Mouse (Mus musculus) ES-E14 (cell line): ENCODE measurements around the gene Dnah6.

Source experiments
- HCFC1 ChIP-seq: IDR thresholded peaks from 2 replicates; pipeline ENCODE4 v1.6.1; 2012; ENCODE audit warnings: low read length, inconsistent platforms, borderline replicate concordance; ENCODE audit not compliant: insufficient read depth
- ZC3H11A ChIP-seq: IDR thresholded peaks from 2 replicates; pipeline ENCODE4 v1.6.1; 2012; ENCODE audit warnings: low read depth, mild to moderate bottlenecking, inconsistent platforms, low read length, borderline replicate concordance

- TF ChIP-seq HCFC1 (no peak), ZC3H11A (no peak)
These were observed 232.3 kb downstream of the Dnah6 start for GRCm38 (mm10) chr6:72989028-72989736.
